Mouse (Mus musculus) erythroblast, adult 5-6 weeks (primary cell): ENCODE data around the gene Zfp385b. TPM values are rescaled to one million over a fixed set of nuclear protein-coding genes. Genes with fewer than 3 reads are reported as not detected.

Source experiments
- ATAC-seq: replicated peaks from 2 replicates; pipeline ENCODE4 v1.8.0; 2016; ENCODE audit warnings: moderate number of reproducible peaks, mild to moderate bottlenecking, moderate TSS enrichment, inconsistent platforms; ENCODE audit not compliant: poor library complexity, low FRiP score, severe bottlenecking
- total RNA-seq, 2 experiments: library from RNA; stranded (forward) in 1 of 2; stranded (reverse) in 1 of 2; fragments of 150-400 nt in 1 of 2; fragments of 200-764, 138-1000 nt in 1 of 2; gene quantifications; 2 replicates each; pipeline versions ENCODE4 v1.2.3 to v1.2.4; 2015 to 2017; ENCODE audit warnings: low replicate concordance in 2 of 2

The Zfp385b gene
- total RNA-seq, 2 experiments from 2014 or later: not detected

- no peak for ATAC-seq
Observed at GRCm38 (mm10) chr2:77713886-77714285, 105.6 kb downstream of the Zfp385b start.

GRCm38 (mm10) chr2:77711751-77712150 lies 107.7 kb downstream of the Zfp385b start:
- no peak for ATAC-seq

- ATAC-seq: no peak
Observed at GRCm38 (mm10) chr2:77709206-77709794, 110.1 kb downstream of the Zfp385b start.

GRCm38 (mm10) chr2:77707138-77707537 lies 112.3 kb downstream of the Zfp385b start:
- no peak for ATAC-seq

- no peak for ATAC-seq
Observed at GRCm38 (mm10) chr2:77705476-77705875, 114.0 kb downstream of the Zfp385b start.

GRCm38 (mm10) chr2:77703080-77703479 lies 116.4 kb downstream of the Zfp385b start:
- ATAC-seq: no peak

GRCm38 (mm10) chr2:77691174-77691573 lies 128.3 kb downstream of the Zfp385b start:
- ATAC-seq: no peak

GRCm38 (mm10) chr2:77690316-77690715 lies 129.1 kb downstream of the Zfp385b start:
- ATAC-seq: no peak

GRCm38 (mm10) chr2:77688651-77689050 lies 130.8 kb downstream of the Zfp385b start:
- ATAC-seq: no peak

GRCm38 (mm10) chr2:77684088-77684487 lies 135.4 kb downstream of the Zfp385b start:
- ATAC-seq: no peak

- no peak for ATAC-seq
Observed at GRCm38 (mm10) chr2:77682205-77682604, 137.2 kb downstream of the Zfp385b start.

- ATAC-seq: no peak
Observed at GRCm38 (mm10) chr2:77681741-77682140, 137.7 kb downstream of the Zfp385b start.

- ATAC-seq: no peak
Observed at GRCm38 (mm10) chr2:77673770-77674169, 145.7 kb downstream of the Zfp385b start.

GRCm38 (mm10) chr2:77672215-77672905 lies 147.1 kb downstream of the Zfp385b start:
- ATAC-seq: no peak

GRCm38 (mm10) chr2:77662171-77662570 lies 157.3 kb downstream of the Zfp385b start:
- ATAC-seq: no peak

GRCm38 (mm10) chr2:77653686-77654085 lies 165.8 kb downstream of the Zfp385b start:
- no peak for ATAC-seq

GRCm38 (mm10) chr2:77641521-77642170 lies 177.8 kb downstream of the Zfp385b start:
- ATAC-seq: no peak

GRCm38 (mm10) chr2:77639993-77640392 lies 179.4 kb downstream of the Zfp385b start:
- no peak for ATAC-seq

- no peak for ATAC-seq
Observed at GRCm38 (mm10) chr2:77631606-77632005, 187.8 kb downstream of the Zfp385b start.

GRCm38 (mm10) chr2:77627622-77628231 lies 191.7 kb downstream of the Zfp385b start:
- ATAC-seq: no peak

- ATAC-seq: no peak
Observed at GRCm38 (mm10) chr2:77618686-77619085, 200.8 kb downstream of the Zfp385b start.
